Mouse (Mus musculus): ENCODE measurements around the gene Ryr1. TPM values are rescaled to one million over a fixed set of nuclear protein-coding genes. Genes with fewer than 3 reads are reported as not detected.
A peak's percentile ranks its signal among the peaks of the same experiment; 100 is the strongest.

Ryr1 gene
- polyA plus RNA-seq, 1 experiment, result 0.05 TPM

- 55% methylated on average over 14 of the region's 14 CpGs for WGBS
- H3K27ac ChIP-seq (ENCODE audit: insufficient read depth, low read depth, low read length), result no peak overlapping the region
- no peaks in the 10 kb centered on the region for H3K27me3 ChIP-seq (ENCODE audit: control insufficient read depth, insufficient read depth, low read length)
- H3K36me3 ChIP-seq (ENCODE audit: control insufficient read depth, insufficient read depth, low read length), result no peaks in the 10 kb centered on the region
- H3K4me1 ChIP-seq (ENCODE audit: control insufficient read depth, insufficient read depth, insufficient read length, low read length), result no peaks in the 10 kb centered on the region
- TF ChIP-seq CTCF (IDR thresholded peaks at IDR 0.05; ENCODE audit: extremely low read depth, insufficient read length, insufficient replicate concordance, low read depth, low read length), result no peak
- TF ChIP-seq POLR2A (IDR thresholded peaks at IDR 0.05; ENCODE audit: low read depth, low read length), result no peak
- H3K4me3 ChIP-seq (ENCODE audit: low read depth, low read length), result no peak overlapping the region
Observed at GRCm38 (mm10) chr7:28990766-28991273, 134.2 kb downstream of the Ryr1 start.

- Histone ChIP-seq H3K27ac (ENCODE audit: insufficient read depth, low read depth, low read length) (no peak overlapping the region), H3K4me3 (ENCODE audit: low read depth, low read length) (no peak overlapping the region), H3K27me3 (ENCODE audit: control insufficient read depth, insufficient read depth, low read length) (no peaks in the 10 kb centered on the region), H3K36me3 (ENCODE audit: control insufficient read depth, insufficient read depth, low read length) (no peaks in the 10 kb centered on the region), H3K4me1 (ENCODE audit: control insufficient read depth, insufficient read depth, insufficient read length, low read length) (peaks cover 3% of the 10 kb centered on the region)
- TF ChIP-seq CTCF (IDR thresholded peaks at IDR 0.05; ENCODE audit: extremely low read depth, insufficient read length, insufficient replicate concordance, low read depth, low read length) (no peak), POLR2A (IDR thresholded peaks at IDR 0.05; ENCODE audit: low read depth, low read length) (no peak)
- WGBS, result 79% methylated on average over 7 of the region's 7 CpGs
Observed at GRCm38 (mm10) chr7:28985207-28985606, 139.8 kb downstream of the Ryr1 start.

GRCm38 (mm10) chr7:28984452-28984851 lies 140.5 kb downstream of the Ryr1 start:
- Histone ChIP-seq H3K36me3 (ENCODE audit: control insufficient read depth, insufficient read depth, low read length) (peaks cover under 1% of the 10 kb centered on the region; the same call in 1 of the 2 replicates), H3K27me3 (ENCODE audit: control insufficient read depth, insufficient read depth, low read length) (no peaks in the 10 kb centered on the region), H3K4me1 (ENCODE audit: control insufficient read depth, insufficient read depth, insufficient read length, low read length) (peaks cover 3% of the 10 kb centered on the region), H3K4me3 (ENCODE audit: low read depth, low read length) (no peak overlapping the region), H3K27ac (ENCODE audit: insufficient read depth, low read depth, low read length) (no peak overlapping the region)
- WGBS, result 100% methylated on average over 1 of the region's 1 CpGs
- TF ChIP-seq CTCF (IDR thresholded peaks at IDR 0.05; ENCODE audit: extremely low read depth, insufficient read length, insufficient replicate concordance, low read depth, low read length) (no peak), POLR2A (IDR thresholded peaks at IDR 0.05; ENCODE audit: low read depth, low read length) (no peak)

- H3K4me1 ChIP-seq (ENCODE audit: control insufficient read depth, insufficient read depth, insufficient read length, low read length), result peaks cover 3% of the 10 kb centered on the region
- H3K27ac ChIP-seq (ENCODE audit: insufficient read depth, low read depth, low read length), result no peak overlapping the region
- TF ChIP-seq CTCF (IDR thresholded peaks at IDR 0.05; ENCODE audit: extremely low read depth, insufficient read length, insufficient replicate concordance, low read depth, low read length) (no peak), POLR2A (IDR thresholded peaks at IDR 0.05; ENCODE audit: low read depth, low read length) (no peak)
- H3K4me3 ChIP-seq (ENCODE audit: low read depth, low read length), result 0 out of 2 replicates have a peak overlapping the region, but pooled peaks have one; percentile 9
- no peaks in the 10 kb centered on the region for H3K27me3 ChIP-seq (ENCODE audit: control insufficient read depth, insufficient read depth, low read length)
- H3K36me3 ChIP-seq (ENCODE audit: control insufficient read depth, insufficient read depth, low read length), result peaks cover 5% of the 10 kb centered on the region
- WGBS, result 82% methylated on average over 4 of the region's 4 CpGs
Observed at GRCm38 (mm10) chr7:28983849-28984248, 141.1 kb downstream of the Ryr1 start.

GRCm38 (mm10) chr7:28983141-28983564 lies 141.8 kb downstream of the Ryr1 start:
- Histone ChIP-seq H3K27me3 (ENCODE audit: control insufficient read depth, insufficient read depth, low read length) (no peaks in the 10 kb centered on the region), H3K4me1 (ENCODE audit: control insufficient read depth, insufficient read depth, insufficient read length, low read length) (peaks cover 3% of the 10 kb centered on the region), H3K36me3 (ENCODE audit: control insufficient read depth, insufficient read depth, low read length) (peaks cover 11% of the 10 kb centered on the region), H3K27ac (ENCODE audit: insufficient read depth, low read depth, low read length) (peak overlapping the region; percentile 64), H3K4me3 (ENCODE audit: low read depth, low read length) (peak overlapping the region; percentile 56)
- WGBS, result 69% methylated on average over 11 of the region's 11 CpGs
- TF ChIP-seq CTCF (IDR thresholded peaks at IDR 0.05; ENCODE audit: extremely low read depth, insufficient read length, insufficient replicate concordance, low read depth, low read length) (no peak), POLR2A (IDR thresholded peaks at IDR 0.05; ENCODE audit: low read depth, low read length) (no peak)

- Histone ChIP-seq H3K27me3 (ENCODE audit: control insufficient read depth, insufficient read depth, low read length) (no peaks in the 10 kb centered on the region), H3K4me1 (ENCODE audit: control insufficient read depth, insufficient read depth, insufficient read length, low read length) (peaks cover 5% of the 10 kb centered on the region), H3K27ac (ENCODE audit: insufficient read depth, low read depth, low read length) (peak overlapping the region; percentile 89), H3K4me3 (ENCODE audit: low read depth, low read length) (peak overlapping the region; percentile 71), H3K36me3 (ENCODE audit: control insufficient read depth, insufficient read depth, low read length) (peaks cover 18% of the 10 kb centered on the region)
- TF ChIP-seq CTCF (IDR thresholded peaks at IDR 0.05; ENCODE audit: extremely low read depth, insufficient read length, insufficient replicate concordance, low read depth, low read length), result no peak
- no peak for TF ChIP-seq POLR2A (IDR thresholded peaks at IDR 0.05; ENCODE audit: low read depth, low read length)
- 15% methylated on average over 19 of the region's 19 CpGs for WGBS
Observed at GRCm38 (mm10) chr7:28982274-28983013, 142.5 kb downstream of the Ryr1 start.

GRCm38 (mm10) chr7:28981651-28982273 lies 143.2 kb downstream of the Ryr1 start, which contains the start of the genes Eif3k and Map4k1:
Gene Eif3k, minus strand, starts transcription at chr7:28981864.
Gene Map4k1, plus strand, starts transcription at chr7:28982050.
- no peak; the same call in 1 of the 2 replicates for TF ChIP-seq POLR2A (IDR thresholded peaks at IDR 0.05; ENCODE audit: low read depth, low read length)
- TF ChIP-seq CTCF (IDR thresholded peaks at IDR 0.05; ENCODE audit: extremely low read depth, insufficient read length, insufficient replicate concordance, low read depth, low read length), result no peak
- Histone ChIP-seq H3K27me3 (ENCODE audit: control insufficient read depth, insufficient read depth, low read length) (no peaks in the 10 kb centered on the region), H3K4me3 (ENCODE audit: low read depth, low read length) (peak within 1 kb of the TSS; percentile 71), H3K27ac (ENCODE audit: insufficient read depth, low read depth, low read length) (peak within 1 kb of the TSS; percentile 89), H3K36me3 (ENCODE audit: control insufficient read depth, insufficient read depth, low read length) (peaks cover 24% of the 10 kb centered on the region), H3K4me1 (ENCODE audit: control insufficient read depth, insufficient read depth, insufficient read length, low read length) (peaks cover 8% of the 10 kb centered on the region)
- under 1% methylated on average over 36 of the region's 36 CpGs for WGBS
